Mouse (Mus musculus): ENCODE measurements at regions not wholly inside any gene's neighbourhood (a gene's known extent, or its start where the extent isn't known, plus 50 kb on each side); places are given as distances from the start of the nearest gene placed in this dataset.

DNA sequence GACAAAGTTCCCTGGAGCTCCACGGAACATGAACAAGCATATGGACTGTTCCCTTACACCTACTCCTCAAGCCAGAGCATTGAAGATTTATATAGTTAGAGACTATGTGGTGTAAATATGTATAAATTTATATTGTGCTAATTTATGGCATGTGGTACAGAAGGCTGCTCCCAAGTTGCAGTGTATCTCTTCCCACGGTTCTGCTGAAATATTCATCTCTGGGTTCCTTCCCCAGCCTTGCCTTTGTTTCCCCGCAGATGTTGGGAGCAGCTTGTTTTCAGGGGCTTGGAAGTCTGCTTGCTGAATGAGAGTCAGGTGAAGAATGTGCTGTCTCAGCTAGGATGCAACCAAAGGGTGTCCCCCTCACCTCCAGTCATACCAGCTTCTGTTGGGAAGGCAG, 128.0 kb upstream of the Atxn1 start:
- TF ChIP-seq POLR2A (IDR thresholded peaks at IDR 0.05; ENCODE audit: borderline replicate concordance, extremely low read depth, insufficient read depth, insufficient read length, poor library complexity, severe bottlenecking) (no peak), CTCF (IDR thresholded peaks at IDR 0.05; ENCODE audit: borderline replicate concordance, extremely low read depth, insufficient read depth, insufficient read length) (no peak)
